Mouse (Mus musculus) forebrain, embryonic 16.5 days (tissue): Measurements from ENCODE around the gene H2al1i. TPM values are rescaled to one million over a fixed set of nuclear protein-coding genes. Genes with fewer than 3 reads are reported as not detected.
"Not testable (repeated sequence)": the region's sequence is repeated elsewhere in the genome, so short reads cannot be mapped to it uniquely, and the experiment has no call there.

Source experiments
- ATAC-seq: fragments of 200-750 bp; cut with Nextera tagmentation; 2 replicates; pipeline ENCODE4 v1.8.0; 2017; ENCODE audit warnings: mild to moderate bottlenecking, moderate library complexity
- H3K27ac ChIP-seq: fragments of 300-500 bp; sonication (generic); 2 replicates; pipeline ENCODE4 v1.5.1; 2014; ENCODE audit warnings: low read length, control low read depth
- H3K27me3 ChIP-seq: fragments of 300-500 bp; sonication (generic); replicated peaks from 2 replicates; pipeline ENCODE4 v1.6.1; 2014; ENCODE audit warnings: low read length; ENCODE audit not compliant: control insufficient read depth, insufficient read depth
- H3K36me3 ChIP-seq: fragments of 300-500 bp; sonication (generic); 2 replicates; pipeline ENCODE4 v1.6.1; 2014; ENCODE audit not compliant: control insufficient read depth, insufficient read depth
- H3K4me1 ChIP-seq: fragments of 300-500 bp; sonication (generic); replicated peaks from 2 replicates; pipeline ENCODE4 v1.6.1; 2014; ENCODE audit warnings: low read length; ENCODE audit not compliant: control insufficient read depth, insufficient read depth
- H3K4me2 ChIP-seq: fragments of 300-500 bp; sonication (generic); 2 replicates; pipeline ENCODE4 v1.6.1; 2014; ENCODE audit warnings: mild to moderate bottlenecking, low read length, control low read depth
- H3K4me3 ChIP-seq: fragments of 300-500 bp; sonication (generic); replicated peaks from 2 replicates; pipeline ENCODE4 v1.5.1; 2014; ENCODE audit warnings: mild to moderate bottlenecking, low read length, control low read depth
- H3K9ac ChIP-seq: fragments of 300-500 bp; sonication (generic); replicated peaks from 2 replicates; pipeline ENCODE4 v1.6.1; 2014; ENCODE audit warnings: low read depth, low read length, control low read depth
- H3K9me3 ChIP-seq: fragments of 300-500 bp; sonication (generic); 2 replicates; pipeline ENCODE4 v1.6.1; 2016; ENCODE audit warnings: low read length; ENCODE audit not compliant: control insufficient read depth
- WGBS: fragments of 180-500 bp; shearing (Covaris S2); extraction: QIAGEN DNeasy Blood & Tissue Kit; methylation state at CpG from one replicate; pipeline ENCODE4 v1.1.7; 2014; 5-methylcytosine and 5-hydroxymethylcytosine counted together
- polyA plus RNA-seq: library from polyadenylated mRNA; unstranded; fragments of >200 nt; fragmentation: Nextera tagmentation; extraction: Ambion mirVana; gene quantifications from 2 replicates; pipeline ENCODE4 v1.2.1, GENCODE M21; 2015

The H2al1i gene
- not detected in 2 replicates for polyA plus RNA-seq

GRCm38 (mm10) chrX:11324359-11324758, at the start of gene H2al1i:
Gene H2al1i (plus strand): TSS chrX:11324659.
- WGBS, result 100% methylated on average over 1 of the region's 5 CpGs
- not testable (repeated sequence) for H3K4me2 ChIP-seq, H3K27ac ChIP-seq, ATAC-seq, H3K4me1 ChIP-seq, H3K9me3 ChIP-seq, H3K36me3 ChIP-seq, H3K27me3 ChIP-seq, H3K9ac ChIP-seq, H3K4me3 ChIP-seq

GRCm38 (mm10) chrX:11277083-11277482, 47.4 kb upstream of the H2al1i start:
- no peaks in the 10 kb centered on the region for H3K27me3 ChIP-seq
- no peak overlapping the region for H3K27ac ChIP-seq
- H3K9me3 ChIP-seq, result no peaks in the 10 kb centered on the region
- H3K9ac ChIP-seq, result no peak overlapping the region
- no peak overlapping the region for H3K4me2 ChIP-seq
- H3K4me1 ChIP-seq, result no peaks in the 10 kb centered on the region
- H3K4me3 ChIP-seq, result no peak overlapping the region
- ATAC-seq, result no peak
- H3K36me3 ChIP-seq, result no peaks in the 10 kb centered on the region
- 56% methylated on average over 6 of the region's 6 CpGs for WGBS

GRCm38 (mm10) chrX:11280741-11281140, 43.7 kb upstream of the H2al1i start:
- no peak overlapping the region for H3K9ac ChIP-seq
- no peak overlapping the region for H3K4me3 ChIP-seq
- no peaks in the 10 kb centered on the region for H3K27me3 ChIP-seq
- H3K27ac ChIP-seq, result no peak overlapping the region
- H3K4me2 ChIP-seq, result no peak overlapping the region
- no peaks in the 10 kb centered on the region for H3K4me1 ChIP-seq
- H3K36me3 ChIP-seq, result no peaks in the 10 kb centered on the region
- no peak for ATAC-seq
- no peaks in the 10 kb centered on the region for H3K9me3 ChIP-seq
- 78% methylated on average over 2 of the region's 2 CpGs for WGBS

- 68% methylated on average over 14 of the region's 14 CpGs for WGBS
- no peak overlapping the region for H3K4me2 ChIP-seq
- no peak overlapping the region for H3K27ac ChIP-seq
- H3K27me3 ChIP-seq, result 0 out of 2 replicates have a peak, but pooled peaks cover 2% of the 10 kb centered on the region
- no peak overlapping the region for H3K4me3 ChIP-seq
- no peak overlapping the region for H3K9ac ChIP-seq
- ATAC-seq, result no peak
- no peaks in the 10 kb centered on the region for H3K4me1 ChIP-seq
- no peaks in the 10 kb centered on the region for H3K36me3 ChIP-seq
- no peaks in the 10 kb centered on the region; the same call in 1 of the 2 replicates for H3K9me3 ChIP-seq
These were observed 36.1 kb upstream of the H2al1i start for GRCm38 (mm10) chrX:11288306-11288882.

- no peak overlapping the region for H3K9ac ChIP-seq
- no peaks in the 10 kb centered on the region for H3K36me3 ChIP-seq
- H3K9me3 ChIP-seq, result no peaks in the 10 kb centered on the region; the same call in 1 of the 2 replicates
- WGBS, result 38% methylated on average over 4 of the region's 4 CpGs
- no peak overlapping the region for H3K27ac ChIP-seq
- no peak overlapping the region for H3K4me2 ChIP-seq
- ATAC-seq, result no peak
- H3K4me1 ChIP-seq, result no peaks in the 10 kb centered on the region
- H3K27me3 ChIP-seq, result 0 out of 2 replicates have a peak, but pooled peaks cover 2% of the 10 kb centered on the region
- no peak overlapping the region for H3K4me3 ChIP-seq
These were observed 35.2 kb upstream of the H2al1i start for GRCm38 (mm10) chrX:11289244-11289643.

GRCm38 (mm10) chrX:11298957-11299356, 25.5 kb upstream of the H2al1i start, which contains the start of gene H2al1a:
Gene H2al1a (plus strand): TSS chrX:11299257.
- not testable (repeated sequence) for H3K27me3 ChIP-seq, H3K27ac ChIP-seq, H3K4me1 ChIP-seq, H3K9ac ChIP-seq, ATAC-seq, H3K4me3 ChIP-seq, H3K9me3 ChIP-seq, H3K36me3 ChIP-seq, H3K4me2 ChIP-seq
- no CpG with 5 or more reads among the region's 3 CpGs for WGBS

GRCm38 (mm10) chrX:11302132-11302531, 22.3 kb upstream of the H2al1i start, which contains the start of gene H2al1b:
Gene H2al1b (plus strand): TSS chrX:11302432.
- H3K4me2 ChIP-seq, H3K4me3 ChIP-seq, H3K4me1 ChIP-seq, H3K27ac ChIP-seq, H3K9me3 ChIP-seq, ATAC-seq, H3K9ac ChIP-seq, H3K36me3 ChIP-seq, H3K27me3 ChIP-seq: not testable (repeated sequence)
- WGBS, result 93% methylated on average over 1 of the region's 3 CpGs

- not testable (repeated sequence) for H3K4me3 ChIP-seq, H3K9me3 ChIP-seq, H3K4me2 ChIP-seq, H3K27me3 ChIP-seq, H3K9ac ChIP-seq, H3K36me3 ChIP-seq, H3K4me1 ChIP-seq, H3K27ac ChIP-seq, ATAC-seq
- WGBS, result 75% methylated on average over 1 of the region's 6 CpGs
These were observed 19.1 kb upstream of the H2al1i start, which contains the start of gene H2al1c for GRCm38 (mm10) chrX:11305355-11305754. Gene H2al1c (plus strand): TSS chrX:11305655.

GRCm38 (mm10) chrX:11308524-11308923, 15.9 kb upstream of the H2al1i start, which contains the start of gene H2al1d:
Gene H2al1d (plus strand): TSS chrX:11308824.
- H3K9ac ChIP-seq, H3K36me3 ChIP-seq, H3K4me2 ChIP-seq, ATAC-seq, H3K27ac ChIP-seq, H3K4me3 ChIP-seq, H3K9me3 ChIP-seq, H3K27me3 ChIP-seq, H3K4me1 ChIP-seq: not testable (repeated sequence)
- WGBS, result no CpG with 5 or more reads among the region's 6 CpGs
